Mouse (Mus musculus) MEL (cell line): ENCODE results near the gene Polr2e. TPM values are rescaled to one million over a fixed set of nuclear protein-coding genes. Genes with fewer than 3 reads are reported as not detected.

ENCODE experiments used
- DNase-seq: peaks from one replicate; pipeline ENCODE4 v3.0.0; 2011; ENCODE audit warnings: low read depth, low spot score
- H3K27ac ChIP-seq: 2 replicates; pipeline ENCODE4 v1.5.1; 2012; ENCODE audit warnings: low read depth, mild to moderate bottlenecking, control low read depth, low read length, moderate library complexity; ENCODE audit not compliant: control insufficient read depth
- H3K27me3 ChIP-seq, 2 experiments: fragments of 150-350 bp in 1 of 2; sonication (generic) in 1 of 2; 2 replicates each; pipeline ENCODE4 v1.6.1; 2012; ENCODE audit warnings: low read length in 2 of 2, mild to moderate bottlenecking in 2 of 2, improper control_type of control experiment in 1 of 2, moderate library complexity in 1 of 2; ENCODE audit not compliant: insufficient read depth in 2 of 2, control insufficient read depth in 1 of 2
- H3K36me3 ChIP-seq, 2 experiments: 2 replicates each; pipeline ENCODE4 v1.6.1; 2012 to 2014; ENCODE audit warnings: low read length in 2 of 2, improper control_type of control experiment in 1 of 2, inconsistent platforms in 1 of 2, mild to moderate bottlenecking in 1 of 2; ENCODE audit not compliant: insufficient read depth in 2 of 2, control insufficient read depth in 1 of 2
- H3K4me1 ChIP-seq, 2 experiments: fragments of 150-350 bp in 1 of 2; sonication (generic) in 1 of 2; 2 replicates each; pipeline ENCODE4 v1.6.1; 2012; ENCODE audit warnings: low read length in 2 of 2, improper control_type of control experiment in 1 of 2, mild to moderate bottlenecking in 1 of 2; ENCODE audit not compliant: insufficient read depth in 2 of 2, control insufficient read depth in 1 of 2
- H3K4me3 ChIP-seq, 2 experiments: fragments of 150-350 bp in 1 of 2; sonication (generic) in 1 of 2; 2 replicates each; pipeline ENCODE4 v1.5.1; 2012; ENCODE audit warnings: low read depth in 2 of 2, low read length in 2 of 2, mild to moderate bottlenecking in 2 of 2, moderate library complexity in 2 of 2, control low read depth in 1 of 2, improper control_type of control experiment in 1 of 2; ENCODE audit not compliant: control insufficient read depth in 1 of 2, insufficient read depth in 1 of 2
- H3K79me2 ChIP-seq: 2 replicates; pipeline ENCODE4 v1.6.1; 2012; ENCODE audit warnings: mild to moderate bottlenecking, low read length, moderate library complexity; ENCODE audit not compliant: control insufficient read depth, poor library complexity, insufficient read depth
- H3K9ac ChIP-seq: 2 replicates; pipeline ENCODE4 v1.6.1; 2012; ENCODE audit warnings: low read depth, mild to moderate bottlenecking, control low read depth, low read length, moderate library complexity; ENCODE audit not compliant: control insufficient read depth, poor library complexity, severe bottlenecking
- H3K9me3 ChIP-seq: fragments of 150-350 bp; sonication (generic); replicated peaks from 2 replicates; pipeline ENCODE4 v1.6.1; 2012; ENCODE audit warnings: mild to moderate bottlenecking, low read length, improper control_type of control experiment, moderate library complexity; ENCODE audit not compliant: insufficient read depth
- CHD1 ChIP-seq: IDR thresholded peaks from 2 replicates; pipeline ENCODE4 v1.6.1; 2012; ENCODE audit warnings: low read depth, mild to moderate bottlenecking, inconsistent platforms, low read length, improper control_type of control experiment
- CTCF ChIP-seq, 3 experiments: IDR thresholded peaks in 2 of 3; conservative IDR thresholded peaks in 1 of 3; 2 replicates each; pipeline ENCODE4 v1.5.1; 2011 to 2012; ENCODE audit warnings: low read length in 3 of 3, low read depth in 2 of 3, mild to moderate bottlenecking in 2 of 3, improper control_type of control experiment in 1 of 3, inconsistent platforms in 1 of 3, mixed read lengths in 1 of 3, moderate library complexity in 1 of 3; ENCODE audit not compliant: control insufficient read depth in 1 of 3, insufficient read depth in 1 of 3, poor library complexity in 1 of 3, severe bottlenecking in 1 of 3
- ETS1 ChIP-seq: IDR thresholded peaks from 2 replicates; pipeline ENCODE4 v1.6.1; 2012; ENCODE audit warnings: low read depth, mild to moderate bottlenecking, inconsistent platforms, low read length, improper control_type of control experiment, moderate library complexity
- GABPA ChIP-seq: IDR thresholded peaks from 2 replicates; pipeline ENCODE4 v1.6.1; 2012; ENCODE audit warnings: low read depth, mild to moderate bottlenecking, inconsistent platforms, low read length, improper control_type of control experiment, moderate library complexity
- JUND ChIP-seq: IDR thresholded peaks from 2 replicates; pipeline ENCODE4 v1.6.1; 2011; ENCODE audit warnings: low read depth, mild to moderate bottlenecking, improper control_type of control experiment, low read length
- MAX ChIP-seq: IDR thresholded peaks from 2 replicates; pipeline ENCODE4 v1.6.1; 2011; ENCODE audit warnings: low read length, improper control_type of control experiment
- MAZ ChIP-seq: IDR thresholded peaks from 2 replicates; pipeline ENCODE4 v1.6.1; 2012; ENCODE audit warnings: low read depth, mild to moderate bottlenecking, inconsistent platforms, low read length, improper control_type of control experiment
- MEF2A ChIP-seq: IDR thresholded peaks from 2 replicates; pipeline ENCODE4 v1.6.1; 2014; ENCODE audit warnings: low read depth, mild to moderate bottlenecking, inconsistent platforms, low read length, improper control_type of control experiment; ENCODE audit not compliant: poor library complexity, insufficient replicate concordance, severe bottlenecking; ENCODE audit errors: extremely low read depth
- MXI1 ChIP-seq: IDR thresholded peaks from 2 replicates; pipeline ENCODE4 v1.6.1; 2011; ENCODE audit warnings: mild to moderate bottlenecking, low read depth, low read length, improper control_type of control experiment
- NELFE ChIP-seq: IDR thresholded peaks from 2 replicates; pipeline ENCODE4 v1.6.1; 2011; ENCODE audit warnings: low read depth, low read length, improper control_type of control experiment
- TAL1 ChIP-seq: IDR thresholded peaks from 2 replicates; pipeline ENCODE4 v1.6.1; 2012; ENCODE audit warnings: mild to moderate bottlenecking, inconsistent platforms, low read length, moderate library complexity, mixed read lengths
- UBTF ChIP-seq: IDR thresholded peaks from 2 replicates; pipeline ENCODE4 v1.6.1; 2012; ENCODE audit warnings: low read depth, mild to moderate bottlenecking, inconsistent platforms, low read length, improper control_type of control experiment, moderate library complexity, borderline replicate concordance; ENCODE audit not compliant: insufficient read depth
- USF1 ChIP-seq: IDR thresholded peaks from 2 replicates; pipeline ENCODE4 v1.6.1; 2014; ENCODE audit warnings: low read depth, mild to moderate bottlenecking, inconsistent platforms, low read length, improper control_type of control experiment, moderate library complexity
- ZC3H11A ChIP-seq: IDR thresholded peaks from 2 replicates; pipeline ENCODE4 v1.6.1; 2012; ENCODE audit warnings: low read depth, mild to moderate bottlenecking, inconsistent platforms, low read length, improper control_type of control experiment
- ZMIZ1 ChIP-seq: IDR thresholded peaks from 2 replicates; pipeline ENCODE4 v1.6.1; 2012; ENCODE audit warnings: low read depth, mild to moderate bottlenecking, inconsistent platforms, low read length, improper control_type of control experiment, moderate library complexity
- ZNF384 ChIP-seq: IDR thresholded peaks from 2 replicates; pipeline ENCODE4 v1.6.1; 2012; ENCODE audit warnings: low read depth, mild to moderate bottlenecking, inconsistent platforms, low read length, improper control_type of control experiment
- polyA plus RNA-seq, 2 experiments: library from polyadenylated mRNA; stranded (reverse) in 1 of 2; unstranded in 1 of 2; fragments of >175 nt in 1 of 2; fragments of >200 nt in 1 of 2; gene quantifications; 2 replicates each; pipeline versions ENCODE4 v1.2.1 to v1.2.4; 2012; ENCODE audit warnings: low replicate concordance in 2 of 2, low read depth in 1 of 2; ENCODE audit not compliant: insufficient read length in 2 of 2, insufficient read depth in 1 of 2, missing spikeins in 1 of 2
- total RNA-seq: library from RNA; depleted of rRNA; stranded (reverse); fragments of 300-350 nt; gene quantifications from 2 replicates; pipeline ENCODE4 v1.2.3, GENCODE M21; 2012

Gene Polr2e
- total and polyA plus RNA-seq, 3 experiments: 169 to 279 (median 258) TPM

- TF ChIP-seq MAZ: no peak
- no peak for TF ChIP-seq CHD1
- TF ChIP-seq ZC3H11A: no peak
- 0 out of 2 replicates have a peak, but pooled peaks have one; percentile 13 for TF ChIP-seq MEF2A
- no peak for TF ChIP-seq ZNF384
- TF ChIP-seq MAX: peak; percentile 97
- no peak for TF ChIP-seq UBTF
- TF ChIP-seq USF1: no peak
Observed at GRCm38 (mm10) chr10:80053259-80053780, 13.7 kb upstream of the Polr2e start (continued).

- H3K79me2 ChIP-seq: peaks cover 20% of the 10 kb centered on the region
- TF ChIP-seq MXI1: no peak
- no peak for DNase-seq
- no peaks in the 10 kb centered on the region for H3K9me3 ChIP-seq
- no peak overlapping the region for H3K4me3 ChIP-seq
- H3K4me1 ChIP-seq: peaks cover 22 to 42% of the 10 kb centered on the region in 2 experiments
- no peaks in the 10 kb centered on the region for H3K27me3 ChIP-seq
- H3K36me3 ChIP-seq: peaks cover 0 to 44% of the 10 kb centered on the region in 2 experiments; a peak in 2 of 4 replicates
- H3K27ac ChIP-seq: no peak overlapping the region
- no peak overlapping the region for H3K9ac ChIP-seq
Observed at GRCm38 (mm10) chr10:80052374-80052764, 12.8 kb upstream of the Polr2e start.

DNA sequence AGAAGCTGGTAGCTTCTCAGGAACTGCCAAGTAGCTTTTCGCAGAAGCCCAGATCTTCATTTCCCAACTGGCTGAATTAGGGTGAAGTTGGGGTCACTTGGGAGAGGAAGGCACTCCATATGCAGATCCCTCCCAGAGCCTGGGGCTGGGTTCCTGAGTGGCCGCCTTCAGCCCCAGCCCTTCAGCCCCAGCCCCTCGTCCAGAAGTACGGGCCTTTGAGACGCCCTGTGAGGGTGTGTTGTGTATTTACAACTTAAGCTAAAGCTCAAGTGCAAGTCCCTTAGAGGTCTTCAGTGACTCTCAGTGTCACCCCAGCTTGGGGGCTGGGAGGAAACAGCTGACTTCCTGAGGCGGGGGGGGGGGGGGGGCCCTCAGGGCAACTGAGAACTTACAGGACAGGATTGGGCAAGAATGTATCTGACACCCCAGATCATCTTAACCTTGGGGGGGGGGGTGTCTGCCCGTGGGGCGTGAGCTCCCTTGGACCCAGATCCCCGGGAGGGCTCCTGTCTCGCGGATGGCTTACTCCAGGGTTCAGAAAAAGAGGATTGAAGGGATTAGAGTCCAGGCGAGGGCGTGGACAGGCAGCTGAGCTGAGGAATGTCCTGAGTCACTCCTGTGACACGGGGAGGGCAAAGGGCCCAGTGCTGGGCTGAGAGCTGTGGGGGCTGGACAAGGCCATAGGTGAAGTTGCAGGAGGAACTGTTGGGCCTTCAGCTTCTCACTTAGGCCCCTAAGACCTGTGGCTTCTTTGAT, 12.2 kb upstream of the Polr2e start:
- H3K4me1 ChIP-seq: peaks cover 22 to 42% of the 10 kb centered on the region in 2 experiments
- no peak for DNase-seq
- H3K9ac ChIP-seq: no peak overlapping the region

More for the DNA sequence above, 12.2 kb upstream of the Polr2e start:
- H3K79me2 ChIP-seq: peaks cover 20% of the 10 kb centered on the region
- no peaks in the 10 kb centered on the region for H3K9me3 ChIP-seq
- H3K27ac ChIP-seq: no peak overlapping the region; the same call in 1 of the 2 replicates
- no peaks in the 10 kb centered on the region for H3K27me3 ChIP-seq
- peaks cover 0 to 44% of the 10 kb centered on the region in 2 experiments; a peak in 2 of 4 replicates for H3K36me3 ChIP-seq
- no peak overlapping the region for H3K4me3 ChIP-seq
- no peak; the same call in 1 of the 2 replicates for TF ChIP-seq ETS1
- TF ChIP-seq ZMIZ1: no peak
- no peak for TF ChIP-seq TAL1
- no peak for TF ChIP-seq JUND
- no peak for TF ChIP-seq CHD1
- TF ChIP-seq USF1: no peak
- TF ChIP-seq CTCF (IDR thresholded peaks at IDR 0.05 in 2 of 3, conservative IDR thresholded peaks at IDR 0.05 in 1 of 3; ENCODE audit: control insufficient read depth in 1 of 3, insufficient read depth in 1 of 3, low read depth in 2 of 3, low read length in 3 of 3, poor library complexity in 1 of 3, severe bottlenecking in 1 of 3): no peak
- no peak for TF ChIP-seq NELFE
- TF ChIP-seq GABPA: no peak
